Mouse (Mus musculus) bone marrow, adult 2 months (tissue): ENCODE measurements around the gene Tubb4a.

Experiments used
- CTCF ChIP-seq: fragments of 200-500 bp; IDR thresholded peaks from 2 replicates; pipeline ENCODE4 v1.5.1; 2011; ENCODE audit warnings: low read length, control low read depth; ENCODE audit not compliant: control insufficient read depth, insufficient read depth
- POLR2A ChIP-seq: fragments of 200-500 bp; IDR thresholded peaks from 2 replicates; pipeline ENCODE4 v1.6.1; 2011; ENCODE audit warnings: low read depth, mild to moderate bottlenecking, control low read depth, low read length, borderline replicate concordance; ENCODE audit not compliant: control insufficient read depth

DNA sequence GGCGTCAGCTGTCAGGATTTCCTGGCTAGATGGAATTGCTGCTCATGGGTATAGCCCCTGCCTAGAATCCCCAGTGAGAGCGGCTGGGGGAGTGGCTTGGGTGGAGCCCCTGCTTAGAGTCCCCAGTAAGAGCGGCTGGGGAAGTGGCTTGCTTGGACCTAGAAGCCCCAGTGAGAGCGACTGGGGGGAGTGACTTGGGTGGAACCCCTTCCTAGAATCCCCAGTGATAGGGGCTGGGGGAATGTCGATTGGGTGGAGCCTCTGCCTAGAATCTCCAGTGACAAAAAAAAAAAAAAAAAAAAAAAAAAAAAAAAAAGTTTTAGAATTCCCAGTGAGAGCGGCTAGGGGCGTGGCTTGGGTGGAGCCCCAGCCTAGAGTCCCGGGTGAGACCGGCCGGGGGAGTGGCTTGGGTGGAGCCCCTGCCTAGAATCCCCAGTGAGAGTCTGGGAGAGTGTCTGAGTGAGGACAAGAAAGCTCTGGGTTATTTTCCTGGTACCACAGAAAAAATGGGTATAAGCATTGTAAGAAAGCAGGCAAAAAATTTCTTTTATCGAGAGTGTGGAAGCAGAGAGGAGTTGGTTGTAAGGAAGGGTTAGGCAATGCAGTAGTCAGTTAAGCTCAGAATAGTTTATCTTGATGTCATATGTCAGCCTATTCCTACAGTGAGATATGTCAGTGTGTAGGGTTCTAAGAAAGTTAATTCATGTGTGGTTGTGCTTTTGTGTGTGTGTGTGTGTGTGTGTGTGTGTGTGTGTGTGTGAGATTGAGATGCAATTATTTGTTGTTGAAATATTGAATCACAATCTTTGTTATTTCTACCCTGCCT, 31.2 kb upstream of the Tubb4a start:
- TF ChIP-seq POLR2A (no peak), CTCF (no peak)
